Mouse (Mus musculus) kidney, embryonic 14.5 days (tissue): ENCODE data around the gene Olfr1009. TPM values are rescaled to one million over a fixed set of nuclear protein-coding genes. Genes with fewer than 3 reads are reported as not detected.

ENCODE experiments used
- ATAC-seq: fragments of 200-750 bp; cut with Nextera tagmentation; 2 replicates; pipeline ENCODE4 v1.8.0; 2017; ENCODE audit warnings: moderate number of reproducible peaks, mild to moderate bottlenecking, moderate TSS enrichment, moderate library complexity; ENCODE audit not compliant: low FRiP score, low TSS enrichment
- H3K27ac ChIP-seq: fragments of 300-500 bp; sonication (generic); 2 replicates; pipeline ENCODE4 v1.5.1; 2014; ENCODE audit warnings: low read depth, mild to moderate bottlenecking, low read length, moderate library complexity, mixed read lengths
- H3K27me3 ChIP-seq: fragments of 300-500 bp; sonication (generic); 2 replicates; pipeline ENCODE4 v1.6.1; 2014; ENCODE audit warnings: mild to moderate bottlenecking, low read length; ENCODE audit not compliant: control insufficient read depth, insufficient read depth
- H3K36me3 ChIP-seq: fragments of 300-500 bp; sonication (generic); 2 replicates; pipeline ENCODE4 v1.6.1; 2014; ENCODE audit warnings: low read length, mixed read lengths; ENCODE audit not compliant: control insufficient read depth, insufficient read depth
- H3K4me1 ChIP-seq: fragments of 300-500 bp; sonication (generic); 2 replicates; pipeline ENCODE4 v1.6.1; 2014; ENCODE audit warnings: low read length, mixed read lengths; ENCODE audit not compliant: control insufficient read depth, insufficient read depth
- H3K4me2 ChIP-seq: fragments of 300-500 bp; sonication (generic); replicated peaks from 2 replicates; pipeline ENCODE4 v1.6.1; 2014; ENCODE audit warnings: low read depth, mild to moderate bottlenecking, low read length
- H3K4me3 ChIP-seq: fragments of 300-500 bp; sonication (generic); 2 replicates; pipeline ENCODE4 v1.5.1; 2014; ENCODE audit warnings: mild to moderate bottlenecking, low read length
- H3K9ac ChIP-seq: fragments of 300-500 bp; sonication (generic); 2 replicates; pipeline ENCODE4 v1.6.1; 2014; ENCODE audit warnings: low read depth, mild to moderate bottlenecking, low read length, moderate library complexity
- H3K9me3 ChIP-seq: fragments of 300-500 bp; sonication (generic); 2 replicates; pipeline ENCODE4 v1.6.1; 2016; ENCODE audit warnings: low read length; ENCODE audit not compliant: control insufficient read depth
- polyA plus RNA-seq: library from polyadenylated mRNA; unstranded; fragments of >200 nt; fragmentation: Nextera tagmentation; extraction: Ambion mirVana; gene quantifications from 2 replicates; pipeline ENCODE4 v1.2.1, GENCODE M21; 2014

The Olfr1009 gene
- polyA plus RNA-seq, 1 experiment from 2014 or later, result not detected

DNA sequence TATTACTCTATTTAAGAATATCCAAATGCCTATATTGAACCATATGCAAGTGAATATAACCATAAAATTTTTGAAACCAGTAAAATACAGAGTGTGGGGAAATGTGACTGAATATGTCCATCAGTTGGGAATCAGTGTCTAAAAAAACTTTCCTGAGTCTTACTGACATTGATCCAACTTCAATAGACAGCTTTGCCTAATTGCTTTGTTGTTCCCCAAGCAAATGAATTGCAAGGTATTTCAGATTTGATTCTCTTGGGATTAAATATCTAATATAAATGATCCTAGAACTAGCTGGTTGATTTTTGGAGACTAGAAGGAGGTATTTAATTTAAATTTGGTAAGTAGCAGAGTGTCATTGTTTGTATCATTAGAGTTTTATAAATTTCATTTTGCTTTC is 57.2 kb downstream of the Olfr1009 start, which contains the start of gene Olfr1014:
Gene Olfr1014, plus strand, starts transcription at position 301 of the 400 bp plus-strand sequence.
- Histone ChIP-seq H3K27me3 (no peaks in the 10 kb centered on the region), H3K4me2 (no peak within 1 kb of the TSS), H3K36me3 (no peaks in the 10 kb centered on the region), H3K9me3 (no peaks in the 10 kb centered on the region), H3K4me1 (no peaks in the 10 kb centered on the region), H3K9ac (no peak within 1 kb of the TSS), H3K27ac (no peak within 1 kb of the TSS), H3K4me3 (no peak within 1 kb of the TSS)
- ATAC-seq, result no peak

Other genes starting within 250 kb of the Olfr1009 start
- not detected in 2 replicates for gene 4833423E24Rik, start 196.4 kb upstream of the Olfr1009 start, polyA plus RNA-seq
- not detected in 2 replicates for gene Olfr996, start 136.2 kb upstream of the Olfr1009 start, polyA plus RNA-seq
- gene Olfr998, start 126.5 kb upstream of the Olfr1009 start, polyA plus RNA-seq, result not detected in 2 replicates
- gene Olfr1000, start 103.5 kb upstream of the Olfr1009 start, polyA plus RNA-seq, result not detected in 2 replicates
- not detected in 2 replicates for gene Olfr1002, start 64.7 kb upstream of the Olfr1009 start, polyA plus RNA-seq
- not detected in 2 replicates for gene Olfr154, start 51.0 kb upstream of the Olfr1009 start, polyA plus RNA-seq
- gene Olfr1006, start 36.7 kb upstream of the Olfr1009 start, polyA plus RNA-seq, result not detected in 2 replicates
- not detected in 2 replicates for gene Olfr1008, start 26.0 kb upstream of the Olfr1009 start, polyA plus RNA-seq
- not detected in 2 replicates for gene Olfr1012, start 47.3 kb downstream of the Olfr1009 start, polyA plus RNA-seq
- not detected in 2 replicates for gene Olfr1013, start 51.7 kb downstream of the Olfr1009 start, polyA plus RNA-seq
- gene Olfr1014, start 57.3 kb downstream of the Olfr1009 start, polyA plus RNA-seq, result not detected in 2 replicates
- not detected in 2 replicates for gene Olfr1015, start 66.6 kb downstream of the Olfr1009 start, polyA plus RNA-seq
- not detected in 2 replicates for gene Olfr1016, start 87.1 kb downstream of the Olfr1009 start, polyA plus RNA-seq
- not detected in 2 replicates for gene Olfr1018, start 103.1 kb downstream of the Olfr1009 start, polyA plus RNA-seq
- not detected in 2 replicates for gene Olfr1019, start 130.1 kb downstream of the Olfr1009 start, polyA plus RNA-seq
- not detected in 2 replicates for gene Olfr1020, start 131.6 kb downstream of the Olfr1009 start, polyA plus RNA-seq
- not detected in 2 replicates for gene Olfr1022, start 153.2 kb downstream of the Olfr1009 start, polyA plus RNA-seq
- gene Olfr1023, start 170.2 kb downstream of the Olfr1009 start, polyA plus RNA-seq, result not detected in 2 replicates
- not detected in 2 replicates for gene Olfr1024, start 189.6 kb downstream of the Olfr1009 start, polyA plus RNA-seq
- gene Olfr1025-ps1, start 199.8 kb downstream of the Olfr1009 start, polyA plus RNA-seq, result not detected in 2 replicates
- not detected in 2 replicates for gene Olfr1026, start 206.1 kb downstream of the Olfr1009 start, polyA plus RNA-seq
- not detected in 2 replicates for gene Olfr1028, start 235.0 kb downstream of the Olfr1009 start, polyA plus RNA-seq